Mouse (Mus musculus) liver, postnatal 0 days (tissue): ENCODE results near the gene Exoc1.

Experiments
- CTCF ChIP-seq: sonication (generic); IDR thresholded peaks from 2 replicates; pipeline ENCODE4 v1.5.1; 2016; ENCODE audit warnings: antibody characterized with exemption, low read depth
- EP300 ChIP-seq: IDR thresholded peaks from 2 replicates; pipeline ENCODE4 v1.6.1; 2016; ENCODE audit warnings: antibody characterized with exemption, low read depth, mild to moderate bottlenecking

DNA sequence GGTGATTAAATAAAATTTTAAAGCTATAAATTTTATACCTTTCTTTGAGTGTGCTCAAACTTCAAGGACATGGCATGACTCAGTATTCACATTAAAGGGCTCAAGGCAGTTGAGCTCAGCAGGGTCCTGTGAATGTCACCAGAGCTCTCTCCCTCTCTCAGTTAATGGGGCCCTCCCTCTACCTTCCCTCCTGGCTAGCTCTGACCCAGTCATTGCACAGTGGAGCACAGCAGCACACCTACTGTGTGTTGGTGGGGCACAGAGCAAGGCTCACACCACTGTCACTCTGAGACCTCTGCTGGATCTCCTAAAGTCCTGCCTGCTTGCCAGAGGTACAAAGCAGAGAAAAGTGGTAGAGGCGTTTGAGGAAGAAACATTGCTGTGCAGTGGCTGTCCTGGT is 7.1 kb downstream of the Exoc1 start:
- TF ChIP-seq EP300, result no peak
- TF ChIP-seq CTCF, result no peak
